Mouse (Mus musculus): ENCODE results near the gene Tbc1d9b. TPM values are rescaled to one million over a fixed set of nuclear protein-coding genes. Genes with fewer than 3 reads are reported as not detected.

The Tbc1d9b gene
- polyA plus RNA-seq, 1 experiment from 2014 or later: 29.4 TPM

- 86% methylated on average over 3 of the region's 3 CpGs for WGBS
- DNase-seq (ENCODE audit: low spot score) (no peak), ATAC-seq (ENCODE audit: insufficient number of reproducible peaks, low FRiP score, low TSS enrichment, low read depth) (no peak)
- Histone ChIP-seq H3K36me3 (ENCODE audit: control insufficient read depth, insufficient read depth, low read length) (peaks cover 6% of the 10 kb centered on the region; the same call in 1 of the 2 replicates), H3K4me3 (ENCODE audit: low read depth, low read length) (no peak overlapping the region), H3K27me3 (ENCODE audit: control insufficient read depth, insufficient read depth, low read length) (no peaks in the 10 kb centered on the region), H3K4me1 (ENCODE audit: control insufficient read depth, insufficient read depth, low read length) (no peaks in the 10 kb centered on the region; the same call in 1 of the 2 replicates), H3K9me3 (ENCODE audit: control insufficient read depth, low read length) (no peaks in the 10 kb centered on the region), H3K27ac (replicated peaks; ENCODE audit: low read depth, low read length) (no peak overlapping the region), H3K9ac (ENCODE audit: low read length) (no peak overlapping the region), H3K4me2 (ENCODE audit: low read depth, severe bottlenecking) (no peak overlapping the region)
Measured at GRCm38 (mm10) chr11:50176351-50176750, 45.2 kb downstream of the Tbc1d9b start.

GRCm38 (mm10) chr11:50177111-50177510 is 45.9 kb downstream of the Tbc1d9b start:
- H3K4me2 ChIP-seq (ENCODE audit: low read depth, severe bottlenecking): no peak overlapping the region
- no peak for ATAC-seq (ENCODE audit: insufficient number of reproducible peaks, low FRiP score, low TSS enrichment, low read depth)
- H3K4me1 ChIP-seq (ENCODE audit: control insufficient read depth, insufficient read depth, low read length): no peaks in the 10 kb centered on the region; the same call in 1 of the 2 replicates
- no peak for DNase-seq (ENCODE audit: low spot score)
- no peak overlapping the region for H3K4me3 ChIP-seq (ENCODE audit: low read depth, low read length)
- H3K27me3 ChIP-seq (ENCODE audit: control insufficient read depth, insufficient read depth, low read length): no peaks in the 10 kb centered on the region
- H3K36me3 ChIP-seq (ENCODE audit: control insufficient read depth, insufficient read depth, low read length): peaks cover 6% of the 10 kb centered on the region; the same call in 1 of the 2 replicates
- H3K9me3 ChIP-seq (ENCODE audit: control insufficient read depth, low read length): no peaks in the 10 kb centered on the region
- 79% methylated on average over 6 of the region's 6 CpGs for WGBS
- no peak overlapping the region for H3K9ac ChIP-seq (ENCODE audit: low read length)
- H3K27ac ChIP-seq (replicated peaks; ENCODE audit: low read depth, low read length): no peak overlapping the region

GRCm38 (mm10) chr11:50178532-50179488 is 47.6 kb downstream of the Tbc1d9b start:
- Histone ChIP-seq H3K4me1 (ENCODE audit: control insufficient read depth, insufficient read depth, low read length) (no peaks in the 10 kb centered on the region; the same call in 1 of the 2 replicates), H3K4me3 (ENCODE audit: low read depth, low read length) (no peak overlapping the region), H3K27ac (replicated peaks; ENCODE audit: low read depth, low read length) (no peak overlapping the region), H3K4me2 (ENCODE audit: low read depth, severe bottlenecking) (no peak overlapping the region), H3K36me3 (ENCODE audit: control insufficient read depth, insufficient read depth, low read length) (peaks cover 6% of the 10 kb centered on the region; the same call in 1 of the 2 replicates), H3K27me3 (ENCODE audit: control insufficient read depth, insufficient read depth, low read length) (no peaks in the 10 kb centered on the region), H3K9ac (ENCODE audit: low read length) (no peak overlapping the region), H3K9me3 (ENCODE audit: control insufficient read depth, low read length) (no peaks in the 10 kb centered on the region)
- ATAC-seq (ENCODE audit: insufficient number of reproducible peaks, low FRiP score, low TSS enrichment, low read depth): no peak
- 84% methylated on average over 5 of the region's 5 CpGs for WGBS
- no peak for DNase-seq (ENCODE audit: low spot score)

GRCm38 (mm10) chr11:50180478-50181231 is 49.5 kb downstream of the Tbc1d9b start:
- H3K4me3 ChIP-seq (ENCODE audit: low read depth, low read length): no peak overlapping the region
- no peak for DNase-seq (ENCODE audit: low spot score)
- no peak overlapping the region for H3K9ac ChIP-seq (ENCODE audit: low read length)
- no peaks in the 10 kb centered on the region for H3K27me3 ChIP-seq (ENCODE audit: control insufficient read depth, insufficient read depth, low read length)
- H3K4me2 ChIP-seq (ENCODE audit: low read depth, severe bottlenecking): no peak overlapping the region
- no peak overlapping the region for H3K27ac ChIP-seq (replicated peaks; ENCODE audit: low read depth, low read length)
- peaks cover 6% of the 10 kb centered on the region; the same call in 1 of the 2 replicates for H3K36me3 ChIP-seq (ENCODE audit: control insufficient read depth, insufficient read depth, low read length)
- no peaks in the 10 kb centered on the region for H3K4me1 ChIP-seq (ENCODE audit: control insufficient read depth, insufficient read depth, low read length)
- no peak for ATAC-seq (ENCODE audit: insufficient number of reproducible peaks, low FRiP score, low TSS enrichment, low read depth)
- H3K9me3 ChIP-seq (ENCODE audit: control insufficient read depth, low read length): no peaks in the 10 kb centered on the region
- WGBS: 79% methylated on average over 6 of the region's 6 CpGs

- Histone ChIP-seq H3K36me3 (ENCODE audit: control insufficient read depth, insufficient read depth, low read length) (peaks cover 3% of the 10 kb centered on the region; the same call in 1 of the 2 replicates), H3K9me3 (ENCODE audit: control insufficient read depth, low read length) (no peaks in the 10 kb centered on the region), H3K4me2 (ENCODE audit: low read depth, severe bottlenecking) (no peak overlapping the region), H3K9ac (ENCODE audit: low read length) (no peak overlapping the region), H3K27me3 (ENCODE audit: control insufficient read depth, insufficient read depth, low read length) (no peaks in the 10 kb centered on the region), H3K27ac (replicated peaks; ENCODE audit: low read depth, low read length) (no peak overlapping the region), H3K4me3 (ENCODE audit: low read depth, low read length) (no peak overlapping the region), H3K4me1 (ENCODE audit: control insufficient read depth, insufficient read depth, low read length) (no peaks in the 10 kb centered on the region)
- DNase-seq (ENCODE audit: low spot score) (no peak), ATAC-seq (ENCODE audit: insufficient number of reproducible peaks, low FRiP score, low TSS enrichment, low read depth) (no peak)
- 86% methylated on average over 4 of the region's 4 CpGs for WGBS
Measured at GRCm38 (mm10) chr11:50182702-50183101, 51.5 kb downstream of the Tbc1d9b start.

- no peak overlapping the region for H3K4me2 ChIP-seq (ENCODE audit: low read depth, severe bottlenecking)
- no peak overlapping the region for H3K27ac ChIP-seq (replicated peaks; ENCODE audit: low read depth, low read length)
- H3K9me3 ChIP-seq (ENCODE audit: control insufficient read depth, low read length): no peaks in the 10 kb centered on the region
- H3K36me3 ChIP-seq (ENCODE audit: control insufficient read depth, insufficient read depth, low read length): 0 out of 2 replicates have a peak, but pooled peaks cover 3% of the 10 kb centered on the region
- ATAC-seq (ENCODE audit: insufficient number of reproducible peaks, low FRiP score, low TSS enrichment, low read depth): no peak
- DNase-seq (ENCODE audit: low spot score): no peak
- whole genome bisulfite sequencing: 88% methylated on average over 3 of the region's 3 CpGs
- H3K9ac ChIP-seq (ENCODE audit: low read length): no peak overlapping the region
- no peaks in the 10 kb centered on the region for H3K27me3 ChIP-seq (ENCODE audit: control insufficient read depth, insufficient read depth, low read length)
- H3K4me1 ChIP-seq (ENCODE audit: control insufficient read depth, insufficient read depth, low read length): no peaks in the 10 kb centered on the region
- no peak overlapping the region for H3K4me3 ChIP-seq (ENCODE audit: low read depth, low read length)
Measured at GRCm38 (mm10) chr11:50184788-50185187, 53.6 kb downstream of the Tbc1d9b start.

- H3K36me3 ChIP-seq (ENCODE audit: control insufficient read depth, insufficient read depth, low read length): no peaks in the 10 kb centered on the region
- H3K9me3 ChIP-seq (ENCODE audit: control insufficient read depth, low read length): no peaks in the 10 kb centered on the region
- ATAC-seq (ENCODE audit: insufficient number of reproducible peaks, low FRiP score, low TSS enrichment, low read depth): no peak
- 77% methylated on average over 7 of the region's 7 CpGs for WGBS
- H3K4me3 ChIP-seq (ENCODE audit: low read depth, low read length): no peak overlapping the region
- no peak overlapping the region for H3K4me2 ChIP-seq (ENCODE audit: low read depth, severe bottlenecking)
- H3K27me3 ChIP-seq (ENCODE audit: control insufficient read depth, insufficient read depth, low read length): no peaks in the 10 kb centered on the region
- H3K4me1 ChIP-seq (ENCODE audit: control insufficient read depth, insufficient read depth, low read length): no peaks in the 10 kb centered on the region
- no peak overlapping the region for H3K9ac ChIP-seq (ENCODE audit: low read length)
- no peak for DNase-seq (ENCODE audit: low spot score)
- H3K27ac ChIP-seq (replicated peaks; ENCODE audit: low read depth, low read length): no peak overlapping the region
Measured at GRCm38 (mm10) chr11:50188682-50189081, 57.5 kb downstream of the Tbc1d9b start.

- Histone ChIP-seq H3K4me3 (ENCODE audit: low read depth, low read length) (no peak overlapping the region), H3K9me3 (ENCODE audit: control insufficient read depth, low read length) (no peaks in the 10 kb centered on the region), H3K9ac (ENCODE audit: low read length) (no peak overlapping the region), H3K4me2 (ENCODE audit: low read depth, severe bottlenecking) (no peak overlapping the region), H3K27me3 (ENCODE audit: control insufficient read depth, insufficient read depth, low read length) (no peaks in the 10 kb centered on the region), H3K27ac (replicated peaks; ENCODE audit: low read depth, low read length) (no peak overlapping the region), H3K36me3 (ENCODE audit: control insufficient read depth, insufficient read depth, low read length) (no peaks in the 10 kb centered on the region), H3K4me1 (ENCODE audit: control insufficient read depth, insufficient read depth, low read length) (no peaks in the 10 kb centered on the region)
- DNase-seq (ENCODE audit: low spot score) (no peak), ATAC-seq (ENCODE audit: insufficient number of reproducible peaks, low FRiP score, low TSS enrichment, low read depth) (no peak)
- 93% methylated on average over 4 of the region's 4 CpGs for WGBS
Measured at GRCm38 (mm10) chr11:50190362-50190761, 59.2 kb downstream of the Tbc1d9b start.
